Mouse (Mus musculus) stomach, postnatal 0 days (tissue): ENCODE measurements around the gene Sco1.

ENCODE experiments used
- CTCF ChIP-seq: IDR thresholded peaks from 2 replicates; pipeline ENCODE4 v1.5.1; 2016; ENCODE audit warnings: antibody characterized with exemption, low read depth, mild to moderate bottlenecking, moderate library complexity
- EP300 ChIP-seq: optimal IDR thresholded peaks from 2 replicates; pipeline ENCODE3; 2016; ENCODE audit warnings: antibody characterized with exemption

GRCm38 (mm10) chr11:67062726-67063125 lies 10.3 kb downstream of the Sco1 start:
- TF ChIP-seq CTCF (no peak), EP300 (no peak)
